Mouse (Mus musculus): ENCODE measurements around the gene Prr29. TPM values are rescaled to one million over a fixed set of nuclear protein-coding genes. Genes with fewer than 3 reads are reported as not detected.

The Prr29 gene
- polyA plus RNA-seq, 1 experiment: 0.32 TPM

GRCm38 (mm10) chr11:106364712-106365111 lies 560 bp upstream of the Prr29 start:
- Histone ChIP-seq H3K36me3 (ENCODE audit: control insufficient read depth, insufficient read depth) (no peaks in the 10 kb centered on the region), H3K4me3 (peak overlapping the region; percentile 19), H3K27me3 (ENCODE audit: control insufficient read depth, insufficient read depth, insufficient read length) (no peaks in the 10 kb centered on the region), H3K79me2 (ENCODE audit: control insufficient read depth, insufficient read depth) (no peaks in the 10 kb centered on the region), H3ac (ENCODE audit: control insufficient read depth, insufficient read length) (no peak overlapping the region), H3K4me2 (ENCODE audit: low read depth) (peak overlapping the region; percentile 73)
- TF ChIP-seq SRF (IDR thresholded peaks at IDR 0.05; ENCODE audit: control insufficient read depth, insufficient read length, low read depth): no peak
- TF ChIP-seq USF1 (IDR thresholded peaks at IDR 0.05; ENCODE audit: low read depth): no peak
- no peak for TF ChIP-seq MYOD1 (IDR thresholded peaks at IDR 0.05; ENCODE audit: control insufficient read depth in 1 of 3, insufficient read length in 2 of 3, low read depth in 2 of 3)
- no peak for TF ChIP-seq TCF12 (IDR thresholded peaks at IDR 0.05; ENCODE audit: insufficient read depth, poor library complexity, severe bottlenecking)
- no peak for TF ChIP-seq E2F4 (IDR thresholded peaks at IDR 0.05; ENCODE audit: insufficient read depth)
- no peak for TF ChIP-seq CEBPB (IDR thresholded peaks at IDR 0.05; ENCODE audit: insufficient read depth, poor library complexity, severe bottlenecking)
- no peak for TF ChIP-seq POLR2AphosphoS2 (IDR thresholded peaks at IDR 0.05; ENCODE audit: insufficient read length, low read depth)
- peak; percentile 33 for TF ChIP-seq POLR2A (IDR thresholded peaks at IDR 0.05; ENCODE audit: insufficient read length, low read depth)
- no peak for TF ChIP-seq MAX (IDR thresholded peaks at IDR 0.05; ENCODE audit: low read depth)
- peak in 1 of 3 experiments; percentile 34 for TF ChIP-seq MYOG (IDR thresholded peaks at IDR 0.05; ENCODE audit: control insufficient read depth in 1 of 3, insufficient read depth in 1 of 3, insufficient read length in 2 of 3, low read depth in 2 of 3)
- no peak for TF ChIP-seq TCF3 (IDR thresholded peaks at IDR 0.05; ENCODE audit: insufficient read length, low read depth)

DNA sequence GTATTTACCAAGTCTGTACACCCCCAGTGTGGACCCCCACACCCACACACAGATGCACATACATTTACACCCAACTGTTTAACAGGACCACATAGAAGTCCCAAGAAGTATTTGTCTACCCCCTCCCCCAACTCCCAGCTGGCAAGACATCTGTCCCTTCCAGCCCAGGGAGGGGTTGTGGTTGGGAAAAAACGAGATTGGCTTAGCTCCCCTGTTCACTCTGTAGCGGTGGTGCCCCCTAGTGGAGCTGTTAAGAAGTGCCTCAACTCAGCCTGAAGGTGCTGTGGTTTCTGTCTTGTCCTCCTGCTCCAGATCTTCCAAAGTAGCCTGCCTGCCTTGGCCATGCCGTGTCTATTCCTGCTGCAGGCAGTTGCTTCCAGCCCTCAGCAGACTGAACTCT lies 1.0 kb downstream of the Prr29 start:
- Histone ChIP-seq H3K36me3 (ENCODE audit: control insufficient read depth, insufficient read depth) (no peaks in the 10 kb centered on the region), H3K79me2 (ENCODE audit: control insufficient read depth, insufficient read depth) (no peaks in the 10 kb centered on the region), H3ac (ENCODE audit: control insufficient read depth, insufficient read length) (no peak overlapping the region), H3K4me3 (no peak overlapping the region), H3K27me3 (ENCODE audit: control insufficient read depth, insufficient read depth, insufficient read length) (no peaks in the 10 kb centered on the region), H3K4me2 (ENCODE audit: low read depth) (peak overlapping the region; percentile 64)
- TF ChIP-seq CEBPB (IDR thresholded peaks at IDR 0.05; ENCODE audit: insufficient read depth, poor library complexity, severe bottlenecking) (no peak), POLR2AphosphoS2 (IDR thresholded peaks at IDR 0.05; ENCODE audit: insufficient read length, low read depth) (no peak), MAX (IDR thresholded peaks at IDR 0.05; ENCODE audit: low read depth) (no peak), POLR2A (IDR thresholded peaks at IDR 0.05; ENCODE audit: insufficient read length, low read depth) (no peak), REST (IDR thresholded peaks at IDR 0.05; ENCODE audit: insufficient read depth, insufficient read length) (no peak), E2F4 (IDR thresholded peaks at IDR 0.05; ENCODE audit: insufficient read depth) (no peak), TCF12 (IDR thresholded peaks at IDR 0.05; ENCODE audit: insufficient read depth, poor library complexity, severe bottlenecking) (peak; percentile 51), MYOD1 (IDR thresholded peaks at IDR 0.05; ENCODE audit: control insufficient read depth in 1 of 3, insufficient read length in 2 of 3, low read depth in 2 of 3) (peak; percentile 21 to 79 (median 66)), USF1 (IDR thresholded peaks at IDR 0.05; ENCODE audit: low read depth) (no peak), SRF (IDR thresholded peaks at IDR 0.05; ENCODE audit: control insufficient read depth, insufficient read length, low read depth) (no peak), MYOG (IDR thresholded peaks at IDR 0.05; ENCODE audit: control insufficient read depth in 1 of 3, insufficient read depth in 1 of 3, insufficient read length in 2 of 3, low read depth in 2 of 3) (peak in 2 of 3 experiments; percentile 22 to 90), TCF3 (IDR thresholded peaks at IDR 0.05; ENCODE audit: insufficient read length, low read depth) (peak; percentile 39)

- H3K4me3 ChIP-seq: no peak overlapping the region
- H3K79me2 ChIP-seq (ENCODE audit: control insufficient read depth, insufficient read depth): no peaks in the 10 kb centered on the region
- peaks cover 41% of the 10 kb centered on the region for H3K27me3 ChIP-seq (ENCODE audit: control insufficient read depth, insufficient read depth, insufficient read length)
- H3K4me2 ChIP-seq (ENCODE audit: low read depth): peak overlapping the region; percentile 3
- TF ChIP-seq MYOG (IDR thresholded peaks at IDR 0.05; ENCODE audit: control insufficient read depth in 1 of 3, insufficient read depth in 1 of 3, insufficient read length in 2 of 3, low read depth in 2 of 3) (peak in 1 of 3 experiments; percentile 57), POLR2A (IDR thresholded peaks at IDR 0.05; ENCODE audit: insufficient read length, low read depth) (no peak), MYOD1 (IDR thresholded peaks at IDR 0.05; ENCODE audit: control insufficient read depth in 1 of 3, insufficient read length in 2 of 3, low read depth in 2 of 3) (peak in 1 of 3 experiments; percentile 80)
- H3ac ChIP-seq (ENCODE audit: control insufficient read depth, insufficient read length): no peak overlapping the region
- H3K36me3 ChIP-seq (ENCODE audit: control insufficient read depth, insufficient read depth): no peaks in the 10 kb centered on the region
Observed at GRCm38 (mm10) chr11:106373998-106374397, 8.7 kb downstream of the Prr29 start.

DNA sequence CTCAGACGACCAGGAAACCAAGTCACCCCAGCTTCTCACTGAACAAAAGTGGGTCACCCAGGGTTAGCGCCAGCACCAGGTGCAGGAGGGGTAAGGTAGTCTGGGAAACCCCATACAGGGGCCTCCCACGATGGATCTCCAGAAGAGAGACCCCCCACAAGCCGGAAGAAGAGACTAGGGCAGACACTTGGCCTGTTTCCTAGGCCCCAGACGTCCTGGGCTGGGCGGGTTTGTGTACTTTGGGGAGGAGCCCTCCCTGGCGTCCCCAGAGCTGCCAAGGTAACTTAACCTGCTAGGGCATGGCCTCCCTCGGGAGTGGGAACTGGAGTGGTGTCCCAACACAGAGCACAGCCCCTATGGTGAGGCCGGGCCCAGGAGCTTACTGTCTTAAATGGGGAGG lies 9.3 kb downstream of the Prr29 start:
- H3K36me3 ChIP-seq (ENCODE audit: control insufficient read depth, insufficient read depth): no peaks in the 10 kb centered on the region
- no peaks in the 10 kb centered on the region for H3K79me2 ChIP-seq (ENCODE audit: control insufficient read depth, insufficient read depth)
- peaks cover 41% of the 10 kb centered on the region for H3K27me3 ChIP-seq (ENCODE audit: control insufficient read depth, insufficient read depth, insufficient read length)
- no peak overlapping the region for H3K4me3 ChIP-seq
- TF ChIP-seq MAX (IDR thresholded peaks at IDR 0.05; ENCODE audit: low read depth): no peak
- no peak for TF ChIP-seq SRF (IDR thresholded peaks at IDR 0.05; ENCODE audit: control insufficient read depth, insufficient read length, low read depth)
- TF ChIP-seq POLR2AphosphoS2 (IDR thresholded peaks at IDR 0.05; ENCODE audit: insufficient read length, low read depth): no peak
- TF ChIP-seq TCF12 (IDR thresholded peaks at IDR 0.05; ENCODE audit: insufficient read depth, poor library complexity, severe bottlenecking): no peak
- TF ChIP-seq CEBPB (IDR thresholded peaks at IDR 0.05; ENCODE audit: insufficient read depth, poor library complexity, severe bottlenecking): no peak
- TF ChIP-seq TCF3 (IDR thresholded peaks at IDR 0.05; ENCODE audit: insufficient read length, low read depth): no peak
- TF ChIP-seq REST (IDR thresholded peaks at IDR 0.05; ENCODE audit: insufficient read depth, insufficient read length): no peak
- TF ChIP-seq POLR2A (IDR thresholded peaks at IDR 0.05; ENCODE audit: insufficient read length, low read depth): no peak
- TF ChIP-seq MYOD1 (IDR thresholded peaks at IDR 0.05; ENCODE audit: control insufficient read depth in 1 of 3, insufficient read length in 2 of 3, low read depth in 2 of 3): no peak
- no peak for TF ChIP-seq USF1 (IDR thresholded peaks at IDR 0.05; ENCODE audit: low read depth)
- no peak for TF ChIP-seq MYOG (IDR thresholded peaks at IDR 0.05; ENCODE audit: control insufficient read depth in 1 of 3, insufficient read depth in 1 of 3, insufficient read length in 2 of 3, low read depth in 2 of 3)
- no peak for TF ChIP-seq E2F4 (IDR thresholded peaks at IDR 0.05; ENCODE audit: insufficient read depth)
- H3K4me2 ChIP-seq (ENCODE audit: low read depth): no peak overlapping the region
- H3ac ChIP-seq (ENCODE audit: control insufficient read depth, insufficient read length): no peak overlapping the region

DNA sequence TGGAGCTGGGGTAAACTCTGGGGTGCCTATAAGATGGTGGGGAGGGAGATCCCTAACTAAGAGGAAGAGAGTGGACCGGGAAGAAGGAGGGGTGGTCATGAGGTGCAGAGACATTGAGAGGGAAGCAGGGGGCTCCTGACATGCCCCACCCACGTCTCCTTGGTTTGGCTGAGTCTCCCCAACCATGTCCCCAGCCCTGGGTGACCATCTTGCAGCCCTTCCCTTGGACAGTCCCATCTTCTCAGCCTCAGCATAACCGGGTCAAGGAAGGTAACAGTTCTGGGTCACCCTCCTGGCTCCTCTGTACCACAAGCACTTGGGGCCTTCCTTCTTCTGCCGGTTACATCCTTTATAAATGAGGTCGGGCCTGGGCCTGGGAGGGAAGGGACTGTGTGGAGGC lies 9.7 kb downstream of the Prr29 start:
- no peak overlapping the region for H3ac ChIP-seq (ENCODE audit: control insufficient read depth, insufficient read length)
- TF ChIP-seq TCF12 (IDR thresholded peaks at IDR 0.05; ENCODE audit: insufficient read depth, poor library complexity, severe bottlenecking) (no peak), SRF (IDR thresholded peaks at IDR 0.05; ENCODE audit: control insufficient read depth, insufficient read length, low read depth) (no peak), MYOG (IDR thresholded peaks at IDR 0.05; ENCODE audit: control insufficient read depth in 1 of 3, insufficient read depth in 1 of 3, insufficient read length in 2 of 3, low read depth in 2 of 3) (no peak), POLR2AphosphoS2 (IDR thresholded peaks at IDR 0.05; ENCODE audit: insufficient read length, low read depth) (no peak), MYOD1 (IDR thresholded peaks at IDR 0.05; ENCODE audit: control insufficient read depth in 1 of 3, insufficient read length in 2 of 3, low read depth in 2 of 3) (no peak), MAX (IDR thresholded peaks at IDR 0.05; ENCODE audit: low read depth) (no peak), POLR2A (IDR thresholded peaks at IDR 0.05; ENCODE audit: insufficient read length, low read depth) (no peak), TCF3 (IDR thresholded peaks at IDR 0.05; ENCODE audit: insufficient read length, low read depth) (no peak), USF1 (IDR thresholded peaks at IDR 0.05; ENCODE audit: low read depth) (no peak), E2F4 (IDR thresholded peaks at IDR 0.05; ENCODE audit: insufficient read depth) (no peak), CEBPB (IDR thresholded peaks at IDR 0.05; ENCODE audit: insufficient read depth, poor library complexity, severe bottlenecking) (no peak), REST (IDR thresholded peaks at IDR 0.05; ENCODE audit: insufficient read depth, insufficient read length) (no peak)
- H3K4me3 ChIP-seq: no peak overlapping the region
- H3K79me2 ChIP-seq (ENCODE audit: control insufficient read depth, insufficient read depth): no peaks in the 10 kb centered on the region
- peaks cover 44% of the 10 kb centered on the region for H3K27me3 ChIP-seq (ENCODE audit: control insufficient read depth, insufficient read depth, insufficient read length)
- H3K36me3 ChIP-seq (ENCODE audit: control insufficient read depth, insufficient read depth): no peaks in the 10 kb centered on the region
- no peak overlapping the region for H3K4me2 ChIP-seq (ENCODE audit: low read depth)

All from myocyte (in vitro differentiated cells).